Mouse (Mus musculus) embryonic facial prominence, embryonic 15.5 days (tissue): ENCODE data around the gene Swt1. TPM values are rescaled to one million over a fixed set of nuclear protein-coding genes. Genes with fewer than 3 reads are reported as not detected.
"Not testable (repeated sequence)": the region's sequence is repeated elsewhere in the genome, so short reads cannot be mapped to it uniquely, and the experiment has no call there.

ENCODE experiments used
- ATAC-seq: fragments of 200-750 bp; cut with Nextera tagmentation; 2 replicates; pipeline ENCODE4 v1.8.0; 2017; ENCODE audit warnings: low read depth, moderate TSS enrichment; ENCODE audit not compliant: insufficient number of reproducible peaks, low FRiP score, low TSS enrichment
- H3K27ac ChIP-seq: fragments of 300-500 bp; sonication (generic); replicated peaks from 2 replicates; pipeline ENCODE4 v1.5.1; 2015; ENCODE audit warnings: mild to moderate bottlenecking, inconsistent platforms
- H3K27me3 ChIP-seq: fragments of 300-500 bp; sonication (generic); 2 replicates; pipeline ENCODE4 v1.6.1; 2015; ENCODE audit warnings: inconsistent platforms
- H3K36me3 ChIP-seq: fragments of 300-500 bp; sonication (generic); 2 replicates; pipeline ENCODE4 v1.6.1; 2015; ENCODE audit warnings: mild to moderate bottlenecking, inconsistent platforms
- H3K4me1 ChIP-seq: fragments of 300-500 bp; sonication (generic); 2 replicates; pipeline ENCODE4 v1.6.1; 2015; ENCODE audit warnings: inconsistent platforms
- H3K4me2 ChIP-seq: fragments of 300-500 bp; sonication (generic); replicated peaks from 2 replicates; pipeline ENCODE4 v1.6.1; 2015; ENCODE audit warnings: mild to moderate bottlenecking, inconsistent platforms
- H3K4me3 ChIP-seq: fragments of 300-500 bp; sonication (generic); replicated peaks from 2 replicates; pipeline ENCODE4 v1.5.1; 2015; ENCODE audit warnings: mild to moderate bottlenecking, inconsistent platforms
- H3K9ac ChIP-seq: fragments of 300-500 bp; sonication (generic); 2 replicates; pipeline ENCODE4 v1.6.1; 2015; ENCODE audit warnings: inconsistent platforms
- H3K9me3 ChIP-seq: fragments of 300-500 bp; sonication (generic); replicated peaks from 2 replicates; pipeline ENCODE4 v1.6.1; 2016; ENCODE audit warnings: inconsistent platforms
- WGBS: fragments of 180-500 bp; shearing (Covaris S2); methylation state at CpG from one replicate; pipeline ENCODE4 v1.1.7; 2015; 5-methylcytosine and 5-hydroxymethylcytosine counted together
- polyA plus RNA-seq: library from polyadenylated mRNA; unstranded; fragments of >200 nt; fragmentation: Nextera tagmentation; extraction: Ambion mirVana; gene quantifications from 2 replicates; pipeline ENCODE4 v1.2.1, GENCODE M21; 2015

Gene Swt1
- polyA plus RNA-seq, 1 experiment from 2014 or later: 24.2 TPM

DNA sequence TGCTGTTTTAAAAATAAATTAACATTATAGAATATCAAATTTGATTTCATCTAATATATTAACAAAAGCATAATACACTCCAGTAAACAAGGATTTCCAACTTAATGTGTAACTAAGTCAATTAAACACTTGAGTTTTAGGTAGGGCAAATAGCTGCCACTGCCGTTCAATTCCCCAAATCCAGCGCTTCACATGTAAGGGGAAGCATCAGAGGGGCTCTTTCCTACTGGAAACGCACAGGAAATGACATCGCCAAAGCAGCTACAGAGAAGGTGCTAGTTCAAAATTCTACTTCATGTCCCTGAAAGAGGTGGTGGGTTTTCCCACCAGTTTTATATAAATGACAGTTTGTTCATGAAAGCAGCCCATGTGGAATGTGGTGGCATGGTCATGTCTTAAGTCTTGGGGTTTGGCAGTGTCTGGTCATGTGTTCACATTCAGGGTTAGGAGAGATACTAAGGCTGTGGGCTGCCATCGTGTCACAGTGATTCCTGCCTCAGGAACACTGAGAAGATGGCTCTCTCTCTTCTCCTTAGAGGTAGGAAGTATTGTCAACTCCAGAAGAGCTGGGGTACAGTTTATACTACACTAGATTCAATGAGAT lies 60.4 kb downstream of the Swt1 start:
- peaks cover 75% of the 10 kb centered on the region for H3K36me3 ChIP-seq
- no peaks in the 10 kb centered on the region for H3K27me3 ChIP-seq
- 89% methylated on average over 5 of the region's 5 CpGs for WGBS
- H3K4me1 ChIP-seq: no peaks in the 10 kb centered on the region
- no peak overlapping the region for H3K27ac ChIP-seq
- no peak overlapping the region for H3K9ac ChIP-seq
- H3K4me3 ChIP-seq: no peak overlapping the region
- no peak overlapping the region for H3K4me2 ChIP-seq
- H3K9me3 ChIP-seq: no peaks in the 10 kb centered on the region
- ATAC-seq: no peak

DNA sequence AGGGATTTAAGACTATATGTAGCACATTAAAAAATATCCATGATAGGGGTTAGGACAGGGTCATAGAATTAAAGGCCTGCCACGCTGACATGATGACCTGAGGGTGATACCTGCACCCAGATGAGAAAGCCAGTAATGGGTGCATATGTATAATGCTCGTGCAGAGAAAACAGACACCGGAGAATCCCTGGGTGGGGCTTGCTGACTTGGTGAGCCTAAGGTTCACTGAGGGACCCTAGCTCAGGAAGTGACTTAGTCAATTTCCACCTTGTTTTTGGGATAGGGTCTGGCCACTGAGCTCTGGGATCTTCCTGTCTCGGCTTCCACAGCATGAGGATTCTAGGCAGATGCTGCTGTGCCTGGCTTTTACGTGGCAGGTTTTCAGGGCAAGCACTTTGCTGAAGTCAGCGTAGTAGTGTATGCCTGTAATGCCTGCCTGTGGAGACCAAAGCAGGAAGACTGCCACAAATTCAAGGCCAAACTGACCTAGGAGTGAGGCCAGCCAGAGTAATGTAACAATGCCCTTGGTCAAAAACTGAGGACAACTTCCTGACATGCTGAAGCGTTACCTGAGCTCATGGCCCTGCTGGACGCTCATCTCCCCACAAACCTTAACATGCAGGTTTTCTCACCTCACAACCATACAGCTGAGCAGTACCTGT lies 61.2 kb downstream of the Swt1 start:
- peaks cover 81% of the 10 kb centered on the region for H3K36me3 ChIP-seq
- WGBS: 86% methylated on average over 8 of the region's 8 CpGs
- H3K4me2 ChIP-seq: no peak overlapping the region
- H3K4me1 ChIP-seq: no peaks in the 10 kb centered on the region
- H3K4me3 ChIP-seq: no peak overlapping the region
- no peaks in the 10 kb centered on the region for H3K27me3 ChIP-seq
- H3K27ac ChIP-seq: no peak overlapping the region
- no peak overlapping the region for H3K9ac ChIP-seq
- H3K9me3 ChIP-seq: no peaks in the 10 kb centered on the region
- ATAC-seq: no peak

DNA sequence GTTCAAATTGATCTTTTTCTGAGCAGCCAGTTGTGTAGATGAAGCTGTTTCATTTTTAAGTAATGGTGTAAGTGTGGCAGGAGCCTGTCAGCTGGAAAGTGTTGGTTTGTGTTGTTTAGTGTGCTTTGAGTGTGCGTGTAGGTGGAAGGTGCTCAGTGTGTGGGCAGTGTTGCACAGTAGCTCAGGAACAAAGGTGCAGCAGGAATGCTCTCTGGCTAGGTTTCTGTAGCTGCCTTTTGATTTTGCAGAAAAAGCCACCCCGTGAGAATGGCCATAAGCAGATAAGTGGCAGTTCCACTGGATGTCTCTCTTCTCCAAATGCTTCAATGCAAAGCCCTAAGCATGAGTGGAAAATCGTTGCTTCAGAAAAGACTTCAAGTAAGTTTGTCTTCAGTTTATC lies 68.9 kb downstream of the Swt1 start:
- Histone ChIP-seq H3K4me1 (no peaks in the 10 kb centered on the region), H3K36me3 (peaks cover 85% of the 10 kb centered on the region), H3K9ac (no peak overlapping the region), H3K4me2 (no peak overlapping the region), H3K9me3 (no peaks in the 10 kb centered on the region), H3K4me3 (no peak overlapping the region), H3K27ac (no peak overlapping the region), H3K27me3 (no peaks in the 10 kb centered on the region)
- WGBS: 89% methylated on average over 3 of the region's 3 CpGs
- ATAC-seq: no peak

DNA sequence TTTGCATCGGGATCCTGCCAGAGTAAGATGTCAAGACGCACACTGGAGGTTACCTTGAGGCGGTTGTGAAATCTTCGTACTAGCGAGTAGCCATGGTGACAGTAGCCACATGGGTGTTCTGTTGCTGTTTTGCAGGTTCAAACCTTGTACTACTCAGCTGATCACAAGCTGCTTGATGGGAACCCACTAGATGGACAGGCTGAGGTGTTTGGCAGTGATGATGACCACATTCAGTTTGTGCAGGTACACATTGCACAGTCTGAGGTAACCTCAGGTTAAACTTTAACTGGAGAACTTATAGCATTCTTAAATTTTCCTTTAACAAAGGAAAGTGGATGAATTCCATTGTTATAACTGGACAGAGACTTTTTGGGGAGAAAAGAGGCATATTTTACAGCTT lies 72.3 kb downstream of the Swt1 start:
- H3K27me3 ChIP-seq: no peaks in the 10 kb centered on the region
- H3K27ac ChIP-seq: no peak overlapping the region
- 88% methylated on average over 5 of the region's 5 CpGs for WGBS
- H3K4me2 ChIP-seq: no peak overlapping the region
- H3K36me3 ChIP-seq: peaks cover 88% of the 10 kb centered on the region
- no peaks in the 10 kb centered on the region for H3K4me1 ChIP-seq
- ATAC-seq: no peak
- H3K4me3 ChIP-seq: no peak overlapping the region
- H3K9me3 ChIP-seq: no peaks in the 10 kb centered on the region
- no peak overlapping the region for H3K9ac ChIP-seq

DNA sequence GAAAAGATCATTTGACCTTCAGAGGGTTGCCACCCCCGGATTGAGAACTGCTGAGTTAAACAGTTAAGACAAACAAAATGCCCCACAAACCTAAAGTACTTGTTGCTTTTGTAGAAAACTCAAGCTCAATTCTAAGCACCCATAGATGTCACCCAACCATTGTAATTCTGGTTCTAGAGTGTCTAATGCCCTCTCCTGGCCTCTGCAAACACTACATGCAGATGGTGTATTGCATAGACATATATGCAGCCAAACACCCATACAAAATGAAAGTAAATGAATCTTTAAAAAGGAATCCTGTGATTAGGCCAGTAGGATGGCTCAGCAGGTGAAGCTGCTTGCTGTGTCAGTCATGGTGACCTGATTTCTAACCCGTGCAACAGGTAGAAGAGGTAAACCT lies 75.3 kb downstream of the Swt1 start:
- ATAC-seq: no peak
- Histone ChIP-seq H3K9me3 (no peaks in the 10 kb centered on the region), H3K27ac (no peak overlapping the region), H3K36me3 (peaks cover 73% of the 10 kb centered on the region), H3K4me1 (0 out of 2 replicates have a peak, but pooled peaks cover 4% of the 10 kb centered on the region), H3K27me3 (no peaks in the 10 kb centered on the region), H3K4me2 (no peak overlapping the region), H3K4me3 (no peak overlapping the region), H3K9ac (no peak overlapping the region)
- WGBS: 86% methylated on average over 2 of the region's 2 CpGs

DNA sequence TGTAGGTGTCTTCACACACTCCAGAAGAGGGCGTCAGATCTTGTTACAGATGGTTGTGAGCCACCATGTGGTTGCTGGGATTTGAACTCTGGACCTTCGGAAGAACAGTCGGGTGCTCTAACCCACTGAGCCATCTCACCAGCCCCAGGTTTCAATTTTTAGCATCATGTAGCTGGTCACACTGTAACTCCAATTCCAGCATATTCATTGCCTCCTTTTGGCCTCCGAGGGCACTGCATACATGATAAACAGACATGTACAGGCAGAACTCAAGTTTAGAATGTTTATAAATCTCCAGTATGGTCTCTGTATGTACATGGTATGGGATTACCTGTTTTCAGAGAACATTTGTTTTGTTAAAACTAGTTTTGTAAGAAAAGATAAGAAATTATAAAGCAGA lies 80.0 kb downstream of the Swt1 start:
- H3K4me2 ChIP-seq, H3K4me3 ChIP-seq, H3K9ac ChIP-seq, ATAC-seq, H3K9me3 ChIP-seq, H3K27ac ChIP-seq, H3K27me3 ChIP-seq: not testable (repeated sequence)
- Histone ChIP-seq H3K4me1 (peaks cover 22% of the 10 kb centered on the region), H3K36me3 (peaks cover 32% of the 10 kb centered on the region)
- WGBS: 66% methylated on average over 4 of the region's 4 CpGs

DNA sequence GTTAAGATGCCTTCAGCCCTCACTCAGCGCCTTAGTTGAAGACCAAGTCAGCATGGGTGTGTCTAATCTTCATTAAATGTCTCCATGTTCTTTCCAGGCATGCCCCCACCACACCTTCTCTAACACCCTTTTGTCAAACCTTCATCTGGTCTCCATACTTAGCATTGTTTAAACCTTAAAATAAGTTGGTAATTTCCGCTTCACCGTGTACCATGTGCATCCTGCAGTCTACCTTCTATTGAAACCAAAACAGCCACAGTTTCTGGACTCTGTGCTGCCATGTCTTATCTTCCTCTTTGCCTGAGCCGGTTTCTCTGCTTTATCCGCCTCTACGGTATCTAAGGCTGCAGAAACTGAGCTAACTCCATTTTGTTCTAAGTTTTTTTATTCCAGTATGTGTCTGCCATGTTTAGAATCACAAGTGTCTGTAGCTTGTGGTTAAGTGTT lies 81.6 kb downstream of the Swt1 start:
- WGBS: 17% methylated on average over 6 of the region's 6 CpGs
- no peaks in the 10 kb centered on the region for H3K9me3 ChIP-seq
- H3K4me2 ChIP-seq: peak overlapping the region; percentile 73
- H3K4me3 ChIP-seq: peak overlapping the region; percentile 86
- no peak for ATAC-seq
- H3K4me1 ChIP-seq: peaks cover 29% of the 10 kb centered on the region
- H3K36me3 ChIP-seq: peaks cover 18% of the 10 kb centered on the region
- no peak overlapping the region for H3K9ac ChIP-seq
- peak overlapping the region; percentile 72 for H3K27ac ChIP-seq
- H3K27me3 ChIP-seq: no peaks in the 10 kb centered on the region

DNA sequence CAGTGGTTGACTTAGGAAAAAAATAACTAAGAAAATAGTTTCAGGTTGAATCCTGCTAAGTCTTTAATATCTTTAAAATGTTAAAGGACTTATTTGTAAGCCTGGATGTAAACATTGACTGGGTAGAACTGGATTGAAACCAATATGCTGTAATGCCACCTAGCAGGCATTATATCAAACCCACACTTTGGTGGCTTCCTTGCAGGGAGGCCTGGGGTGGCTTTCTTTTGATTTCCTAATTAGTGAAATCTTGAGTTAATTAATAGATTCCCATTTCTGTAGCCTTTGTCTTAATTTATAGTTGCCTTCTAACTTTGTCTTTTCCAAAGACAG lies 82.4 kb downstream of the Swt1 start:
- Histone ChIP-seq H3K4me1 (peaks cover 29% of the 10 kb centered on the region), H3K27ac (peak overlapping the region; percentile 95)

DNA sequence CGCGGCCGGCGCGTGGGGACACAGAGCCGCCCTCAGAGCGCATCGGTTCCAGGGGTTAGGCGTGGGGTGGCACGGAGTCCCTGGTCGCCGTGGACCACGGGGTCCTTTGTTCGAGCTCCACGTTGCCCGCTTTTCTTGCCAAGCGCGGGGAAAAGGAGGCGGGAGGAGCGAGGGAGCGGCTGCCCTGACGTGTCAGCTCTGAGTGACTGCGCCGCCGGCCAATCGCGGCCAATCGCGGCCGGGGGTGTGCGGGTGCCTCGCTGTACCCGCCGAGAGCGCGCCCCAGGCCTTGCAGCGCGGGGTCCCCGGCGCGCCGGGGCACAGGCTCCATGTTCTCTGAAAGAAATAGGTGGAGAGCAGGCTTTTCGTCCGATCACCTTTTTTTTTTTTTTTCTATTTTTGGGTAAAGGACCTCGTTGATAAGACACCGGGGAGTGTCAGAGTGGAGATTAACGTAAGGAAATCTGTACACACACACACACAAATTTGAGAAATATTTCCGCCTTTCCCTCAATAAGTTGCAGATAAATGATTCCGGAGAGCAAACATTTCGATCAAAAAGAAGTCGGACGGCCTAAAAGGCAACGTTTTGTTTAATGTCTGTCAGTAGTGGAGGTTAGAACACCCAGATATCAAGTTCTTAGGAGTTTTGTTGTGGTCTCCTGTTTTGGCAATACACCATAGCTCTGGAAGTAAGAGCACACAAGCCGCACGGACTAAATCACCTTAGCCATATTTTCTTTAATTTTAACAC lies 83.0 kb downstream of the Swt1 start:
- WGBS: under 1% methylated on average over 55 of the region's 55 CpGs
- Histone ChIP-seq H3K27ac (peak overlapping the region; percentile 95), H3K4me1 (peaks cover 29% of the 10 kb centered on the region), H3K4me3 (peak overlapping the region; percentile 86), H3K9me3 (no peaks in the 10 kb centered on the region), H3K27me3 (no peaks in the 10 kb centered on the region), H3K4me2 (peak overlapping the region; percentile 73), H3K36me3 (peaks cover 6% of the 10 kb centered on the region), H3K9ac (peak overlapping the region; percentile 77)
- ATAC-seq: peak; percentile 87

More for the DNA sequence above, 82.4 kb downstream of the Swt1 start:
- peak overlapping the region; percentile 73 for H3K4me2 ChIP-seq
- peak overlapping the region; percentile 86 for H3K4me3 ChIP-seq
- no peaks in the 10 kb centered on the region for H3K9me3 ChIP-seq
- H3K36me3 ChIP-seq: peaks cover 11% of the 10 kb centered on the region
- H3K9ac ChIP-seq: peak overlapping the region; percentile 77
- H3K27me3 ChIP-seq: no peaks in the 10 kb centered on the region
- ATAC-seq: no peak

DNA sequence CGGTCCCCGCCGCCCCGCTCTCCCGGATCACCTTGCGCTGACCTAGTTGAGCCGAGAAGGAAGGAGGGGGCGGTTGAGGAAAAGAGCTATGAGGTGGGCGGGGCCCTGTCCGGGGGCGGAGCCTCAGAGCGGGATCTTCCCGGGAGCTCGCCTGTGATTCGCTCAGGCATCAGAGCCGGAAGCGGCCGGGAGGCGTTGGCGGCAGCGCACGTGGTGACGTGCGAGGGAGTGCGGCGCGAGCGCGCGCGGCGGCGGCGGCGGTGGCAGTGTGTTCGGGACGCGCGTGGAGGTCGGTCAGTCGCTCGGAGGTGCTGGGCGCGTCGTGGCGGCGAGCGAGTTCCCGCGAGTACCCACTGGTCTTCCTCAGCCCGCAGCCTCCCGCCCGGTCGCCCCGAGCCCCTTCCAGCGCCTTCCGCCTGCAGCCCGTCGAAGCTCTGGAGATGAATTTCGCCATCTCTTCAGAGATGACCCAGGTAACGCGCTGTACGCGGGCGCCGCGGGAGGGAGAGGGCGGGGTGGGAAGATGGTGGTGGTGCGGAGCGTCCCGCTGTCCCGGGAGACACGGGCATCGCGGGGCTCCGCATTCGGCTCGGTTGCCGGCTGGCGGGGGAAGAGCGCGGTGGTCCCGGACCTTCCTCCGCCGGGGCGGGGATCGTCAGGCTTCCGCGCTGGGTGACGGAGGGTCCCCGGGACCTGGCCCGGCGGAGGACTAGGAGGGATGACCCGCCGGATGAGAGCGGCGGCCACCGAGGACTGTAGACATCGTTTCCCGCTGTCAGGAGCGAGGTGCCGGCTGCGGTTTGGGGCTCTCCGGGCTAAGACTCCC lies 83.8 kb downstream of the Swt1 start, which contains the start of gene Ivns1abp:
Gene Ivns1abp (plus strand): TSS at position 195 of the 826 bp plus-strand sequence.
- under 1% methylated on average over 80 of the region's 104 CpGs for WGBS
- peaks cover 28% of the 10 kb centered on the region for H3K4me1 ChIP-seq
- peak within 1 kb of the TSS; percentile 73 for H3K4me2 ChIP-seq
- no peaks in the 10 kb centered on the region for H3K27me3 ChIP-seq
- peak within 1 kb of the TSS; percentile 77 for H3K9ac ChIP-seq
- H3K27ac ChIP-seq: peak within 1 kb of the TSS; percentile 95
- peaks cover 2% of the 10 kb centered on the region; the same call in 1 of the 2 replicates for H3K36me3 ChIP-seq
- peak; percentile 94 for ATAC-seq
- H3K4me3 ChIP-seq: peak within 1 kb of the TSS; percentile 86
- no peaks in the 10 kb centered on the region for H3K9me3 ChIP-seq
